Mouse (Mus musculus) small intestine, adult 2 months (tissue): ENCODE measurements around the gene Abhd2.
A peak's percentile ranks its signal among the peaks of the same experiment; 100 is the strongest.

Experiments
- CTCF ChIP-seq: fragments of 200-500 bp; IDR thresholded peaks from 2 replicates; pipeline ENCODE4 v1.5.1; 2012; ENCODE audit warnings: low read depth, mild to moderate bottlenecking, control low read depth, inconsistent platforms, low read length, moderate library complexity, mixed read lengths; ENCODE audit not compliant: insufficient replicate concordance, insufficient read length; ENCODE audit errors: extremely low read depth
- POLR2A ChIP-seq: fragments of 200-500 bp; IDR thresholded peaks from 2 replicates; pipeline ENCODE4 v1.6.1; 2012; ENCODE audit warnings: low read depth, mild to moderate bottlenecking, control low read depth, inconsistent platforms, low read length, moderate library complexity

DNA sequence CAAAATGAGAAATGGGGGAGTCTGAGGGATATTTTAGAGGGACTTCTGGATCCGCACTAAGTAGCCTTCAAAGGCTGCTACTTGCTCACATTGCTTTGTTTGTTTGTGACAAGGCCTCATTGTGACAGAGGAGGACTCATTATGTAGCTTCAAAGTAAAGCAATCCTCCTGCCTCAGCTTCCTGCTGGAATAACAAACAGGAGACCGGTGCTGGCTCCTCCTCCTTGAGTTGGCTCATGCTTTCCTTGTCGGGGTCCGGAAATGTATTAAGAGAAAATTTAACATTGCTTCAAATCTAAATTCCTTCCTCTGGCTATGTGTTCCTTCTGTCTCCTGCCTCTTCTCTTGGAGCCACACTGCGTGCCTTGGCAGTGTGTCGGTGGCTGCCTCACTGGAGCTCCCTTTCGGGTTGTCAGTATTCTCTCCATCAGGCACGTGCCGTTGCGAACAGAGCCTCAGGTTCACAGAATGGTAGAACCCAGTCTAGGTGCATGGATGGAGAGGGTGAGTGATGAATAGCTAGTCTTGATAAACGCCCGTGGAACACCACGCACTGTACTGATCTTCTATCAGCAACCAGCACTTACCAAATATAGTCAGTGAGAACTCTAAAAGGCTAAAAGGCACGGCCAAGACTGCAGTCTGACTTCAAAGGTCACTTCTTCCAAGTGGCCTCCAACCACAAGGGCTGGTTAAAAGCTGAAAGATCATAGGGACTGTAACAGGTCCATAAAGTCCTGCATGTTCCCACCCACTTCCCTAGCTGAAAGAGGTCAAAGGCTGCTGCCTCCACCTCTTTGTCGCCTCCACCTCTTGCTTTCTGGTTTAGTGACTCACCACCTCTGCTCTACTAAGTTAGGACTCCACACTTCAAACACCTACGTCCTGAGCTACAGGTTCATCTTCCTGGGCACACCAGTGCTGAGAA lies 874 bp upstream of the Abhd2 start:
- no peak for TF ChIP-seq CTCF
- TF ChIP-seq POLR2A, result peak; percentile 31; the same call in 1 of the 2 replicates
